Mouse (Mus musculus) liver, adult (tissue): ENCODE measurements around the gene Awat2.
"Not testable (repeated sequence)": the region's sequence is repeated elsewhere in the genome, so short reads cannot be mapped to it uniquely, and the experiment has no call there.

Experiments
- GATA4 ChIP-seq: IDR thresholded peaks from 2 replicates; pipeline ENCODE4 v1.6.1; 2014; ENCODE audit warnings: mild to moderate bottlenecking, low read length; ENCODE audit not compliant: insufficient replicate concordance

Gene Awat2

DNA sequence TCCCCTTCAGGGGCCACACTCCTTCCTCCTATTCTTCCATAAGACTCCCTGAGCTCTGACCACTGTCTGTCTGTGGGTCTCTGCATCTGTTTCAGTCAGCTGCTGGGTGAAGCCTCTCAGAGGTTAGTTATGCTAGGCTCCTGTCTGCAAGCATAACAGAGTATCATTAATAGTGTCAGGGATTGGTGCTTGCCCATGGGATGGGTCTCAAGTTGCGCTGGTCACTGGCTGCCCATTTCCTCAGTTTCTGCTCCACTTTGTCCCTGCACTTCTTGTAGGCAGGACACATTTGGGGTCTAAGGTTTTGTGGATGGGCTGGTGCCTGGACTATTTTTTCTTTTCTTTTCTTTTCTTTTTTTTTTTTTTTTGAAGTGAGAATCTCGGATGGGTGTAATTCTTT lies at the start of gene Awat2:
Awat2 (minus strand) TSS at position 101 of the 400 bp plus-strand sequence.
- TF ChIP-seq GATA4: not testable (repeated sequence)

GRCm38 (mm10) chrX:100480317-100480716 lies 37.8 kb upstream of the Awat2 start:
- TF ChIP-seq GATA4: no peak

GRCm38 (mm10) chrX:100475569-100476223 lies 33.2 kb upstream of the Awat2 start:
- TF ChIP-seq GATA4: no peak

- no peak for TF ChIP-seq GATA4
These were observed 29.0 kb upstream of the Awat2 start for GRCm38 (mm10) chrX:100471491-100471890.

GRCm38 (mm10) chrX:100470126-100470525 lies 27.6 kb upstream of the Awat2 start:
- TF ChIP-seq GATA4: no peak

DNA sequence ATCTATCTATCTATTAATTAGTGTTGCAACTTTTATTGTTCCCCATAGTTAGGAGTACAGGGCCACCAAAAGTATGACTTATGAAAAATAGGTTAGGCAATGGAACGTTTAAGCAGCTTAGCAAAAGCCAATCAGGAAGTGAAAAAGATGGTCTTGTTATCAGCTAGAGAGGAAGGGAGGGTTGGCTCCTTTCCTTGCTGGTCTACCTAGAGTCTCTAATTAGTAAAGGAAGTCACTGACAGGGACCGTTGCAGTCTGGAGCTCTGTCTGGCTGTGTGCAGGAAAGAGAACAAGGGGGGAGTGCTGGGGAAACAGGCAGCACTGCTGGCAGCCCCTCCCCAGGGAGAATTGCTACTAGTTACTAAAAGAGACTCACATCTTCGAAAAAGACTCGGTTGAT lies 25.5 kb upstream of the Awat2 start:
- no peak for TF ChIP-seq GATA4

DNA sequence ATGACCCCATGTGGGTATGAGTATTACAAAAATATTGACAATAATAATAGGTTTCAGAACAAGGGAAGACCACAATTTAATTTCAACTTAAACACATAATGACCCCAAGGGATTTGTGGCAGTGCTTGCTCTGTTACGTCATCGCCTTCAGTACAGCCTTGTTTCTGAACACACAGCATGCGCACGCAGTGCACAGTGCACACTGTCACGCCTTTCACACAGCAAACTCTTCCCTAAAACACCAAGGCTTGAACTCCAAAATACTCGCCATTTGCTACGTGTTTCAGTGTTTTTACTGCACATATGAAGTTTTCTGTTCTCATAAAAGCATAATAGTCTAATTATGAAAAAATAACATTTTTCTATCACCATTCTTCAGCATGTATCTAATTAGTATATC lies 1.0 kb upstream of the Awat2 start:
- no peak for TF ChIP-seq GATA4

- TF ChIP-seq GATA4: no peak
These were observed 10.2 kb downstream of the Awat2 start for GRCm38 (mm10) chrX:100432311-100432710.

DNA sequence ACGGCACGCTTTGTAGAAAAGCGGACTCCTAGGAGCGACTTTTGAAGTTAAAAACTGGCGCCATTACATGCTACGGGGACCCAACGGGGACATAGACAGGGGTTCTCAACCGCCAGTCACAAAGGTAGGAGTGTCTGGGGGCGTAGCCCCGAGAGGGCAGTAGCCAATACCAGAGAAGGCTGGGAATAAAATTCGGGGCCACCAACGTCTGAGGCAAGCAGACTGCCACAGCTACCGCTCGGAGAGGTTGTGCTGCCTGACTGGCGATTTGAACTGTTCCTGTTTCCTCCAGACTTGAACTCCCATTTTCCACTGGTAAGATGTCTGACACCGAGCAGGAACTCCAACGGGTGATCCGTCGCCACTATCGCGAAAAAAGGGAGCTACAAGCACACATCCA lies 13.8 kb downstream of the Awat2 start, which contains the start of gene Otud6a:
Otud6a (plus strand) TSS at position 321 of the 400 bp plus-strand sequence.
- no peak for TF ChIP-seq GATA4

GRCm38 (mm10) chrX:100409245-100409644 lies 33.3 kb downstream of the Awat2 start:
- no peak for TF ChIP-seq GATA4

GRCm38 (mm10) chrX:100401657-100402056 lies 40.9 kb downstream of the Awat2 start:
- no peak for TF ChIP-seq GATA4

GRCm38 (mm10) chrX:100400900-100401299 lies 41.6 kb downstream of the Awat2 start:
- no peak for TF ChIP-seq GATA4

- TF ChIP-seq GATA4: no peak
These were observed 47.5 kb downstream of the Awat2 start for GRCm38 (mm10) chrX:100395026-100395425.

DNA sequence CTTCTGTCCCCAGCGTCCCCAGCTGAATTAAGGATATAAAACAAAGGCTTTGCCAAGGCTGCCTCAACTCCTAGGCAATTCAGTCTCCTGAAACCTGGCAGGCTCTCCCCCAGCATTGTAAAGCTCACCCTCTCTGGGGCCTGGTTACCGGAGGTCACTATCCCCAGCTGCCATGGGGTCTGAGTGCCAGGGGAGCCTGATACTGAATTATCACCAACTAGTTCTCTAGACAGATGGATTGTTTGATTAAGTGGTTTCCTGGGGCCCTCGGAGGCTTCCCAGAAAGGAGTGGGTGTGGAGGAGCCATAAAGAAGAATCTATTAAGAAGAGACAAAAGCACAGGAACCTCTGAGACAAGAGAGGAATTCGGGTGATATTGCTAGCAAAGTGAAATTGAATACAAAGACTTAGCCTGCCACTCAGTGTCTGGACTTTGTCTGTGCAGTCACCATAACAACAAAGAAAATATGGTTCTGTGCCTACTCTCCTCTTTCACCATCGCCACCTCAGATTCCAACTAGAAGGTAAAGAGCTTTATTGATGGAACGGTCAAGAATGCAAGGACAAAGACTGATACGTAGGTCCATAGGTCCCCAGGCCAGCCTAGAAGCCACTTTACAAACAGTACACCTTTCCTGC lies 48.2 kb downstream of the Awat2 start:
- no peak for TF ChIP-seq GATA4

DNA sequence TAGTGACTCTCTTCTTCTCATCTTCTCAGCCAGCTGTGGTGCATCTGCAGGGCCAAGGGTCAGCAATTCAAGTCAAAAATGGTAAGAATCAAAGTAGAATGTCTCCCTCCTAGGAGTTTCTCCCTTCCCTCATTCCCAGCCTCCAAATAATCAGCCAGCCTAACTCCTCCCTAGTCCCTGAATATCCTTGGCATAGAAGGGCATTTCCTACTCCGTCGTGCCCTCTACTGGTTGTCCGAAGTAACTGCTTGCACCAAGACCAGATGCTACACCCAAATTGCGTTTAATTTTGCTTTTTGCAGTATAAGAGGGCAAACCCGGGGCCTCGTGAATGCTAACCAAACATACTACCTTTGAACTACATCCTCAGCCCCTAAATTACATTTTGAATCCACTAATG lies 50.2 kb downstream of the Awat2 start:
- no peak for TF ChIP-seq GATA4

DNA sequence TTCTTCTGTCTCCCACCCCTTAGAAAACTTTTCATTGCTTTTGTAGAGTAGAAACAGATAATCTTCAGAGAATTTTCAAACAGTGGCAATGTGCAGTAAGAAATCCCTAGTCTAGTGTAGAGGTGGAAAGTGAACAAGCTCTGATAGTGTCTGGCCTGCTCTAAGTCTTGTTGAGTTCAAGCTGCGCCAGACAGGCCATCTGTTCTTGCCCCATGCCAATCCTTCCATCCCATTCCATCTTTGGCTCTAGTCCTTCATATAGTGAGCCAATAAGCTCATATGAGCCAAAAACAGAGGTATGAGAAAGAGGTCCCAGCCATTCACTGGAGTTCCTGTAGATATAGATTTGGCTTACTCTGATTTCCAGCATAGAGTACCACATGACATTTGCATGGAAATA lies 52.6 kb downstream of the Awat2 start:
- no peak for TF ChIP-seq GATA4

DNA sequence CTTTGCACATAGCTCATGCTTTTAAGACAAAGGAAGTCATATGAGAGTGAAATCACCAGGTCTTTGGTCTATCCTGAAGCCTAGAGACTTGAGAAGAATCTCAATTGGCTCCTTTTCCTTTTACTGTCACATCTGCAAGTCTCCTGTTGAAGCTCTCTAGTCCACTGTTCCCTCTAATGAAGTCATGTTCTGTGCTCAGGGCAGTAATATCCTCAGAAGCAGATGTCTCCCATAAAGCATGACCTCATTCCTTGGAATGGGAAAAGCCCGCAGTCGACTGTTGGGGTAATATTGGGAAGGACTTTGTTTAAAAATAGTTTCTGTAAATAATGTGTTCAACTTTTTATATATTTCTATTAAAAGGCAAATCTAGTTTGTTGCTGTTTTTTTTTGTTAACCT lies 85.5 kb downstream of the Awat2 start:
- no peak for TF ChIP-seq GATA4
